19 mouse cellular contexts compared by ENCODE assay signal in the genomic region with DNA sequence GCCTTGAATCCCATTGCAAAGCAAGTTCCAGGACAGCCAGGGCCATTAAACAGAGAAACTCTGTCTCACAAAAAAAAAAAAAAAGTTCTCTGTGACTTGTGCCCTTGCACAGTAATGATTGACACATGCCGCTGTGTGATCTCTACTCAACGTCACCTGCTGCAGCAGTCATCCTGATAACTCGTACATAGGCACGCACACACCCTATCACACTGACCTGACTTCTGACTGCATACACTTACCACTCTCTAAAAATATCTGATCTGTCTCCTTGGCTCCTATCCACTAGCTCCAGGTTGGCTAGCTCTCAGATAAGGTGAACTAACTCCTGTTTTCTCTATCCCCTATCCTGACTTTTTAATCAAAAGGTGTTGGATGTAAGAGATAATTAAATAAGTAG. TPM values are rescaled to one million over a fixed set of nuclear protein-coding genes. Genes with fewer than 3 reads are reported as not detected.
DNase-seq lines count a peak whose midpoint lies in the region; ATAC-seq and TF ChIP-seq lines count a peak whose summit lies in the region.
"Had no signal": no experiment of that assay in that cellular context is flagged by ENCODE, and none has a peak within 500 bp of the region (broad histone marks: within the 10 kb centered on the region; RNA-seq: fewer than 3 reads in every experiment).

No protein-coding gene starts in this region.

- ATAC-seq in heart, embryonic 14.5 days (ENCODE audit: insufficient number of reproducible peaks, insufficient read depth, low FRiP score, low read depth) = peak; percentile 71; the same call in 1 of the 2 replicates
- peak; percentile 91 for ATAC-seq in liver, embryonic 12.5 days
- ATAC-seq in midbrain, embryonic 11.5 days (ENCODE audit: low FRiP score) = no peak
- ATAC-seq: CD4-positive, CD25-positive, alpha-beta regulatory T cell, adult 4 months; forebrain, embryonic 16.5 days had no signal

- H3K27ac ChIP-seq in heart, embryonic 14.5 days (replicated peaks in 1 of 2; ENCODE audit: control insufficient read depth in 1 of 2, insufficient read depth in 1 of 2, low read depth in 2 of 2, low read length in 2 of 2) = peak overlapping the region; percentile 90 to 92
- peak overlapping the region; percentile 64 for H3K27ac ChIP-seq in liver, embryonic 12.5 days
- no peak overlapping the region for H3K27ac ChIP-seq in midbrain, embryonic 11.5 days (ENCODE audit: low read depth, low read length)
- H3K27ac ChIP-seq: embryonic facial prominence, embryonic 13.5 days; limb, embryonic 12.5 days; neural tube, embryonic 13.5 days had no signal

- no peak overlapping the region for H3ac ChIP-seq in myocyte (ENCODE audit: control insufficient read depth, insufficient read length)

- H3K79me2 ChIP-seq in myocyte (ENCODE audit: control insufficient read depth, insufficient read depth) = no peaks in the 10 kb centered on the region

- peak; percentile 60 for DNase-seq in gastrocnemius, adult 18-20 months (ENCODE audit: low spot score)
- no peak for DNase-seq in gastrocnemius, postnatal 4 days (ENCODE audit: low spot score in 2 of 2)
- no peak for DNase-seq in heart, postnatal 14 days
- DNase-seq in neural tube, embryonic 10.5 days (ENCODE audit: extremely low spot score, low spot score) = no peak
- DNase-seq in midbrain, embryonic 11.5 days (ENCODE audit: low spot score, missing footprints) = no peak
- DNase-seq: cerebellum, adult 9-11 months; gastrocnemius, postnatal 10 days; right cerebral cortex, postnatal 25 days; thymus, postnatal 4 days had no signal

- 14% methylated on average over 4 of the region's 4 CpGs for WGBS in heart, embryonic 14.5 days
- 19% methylated on average over 4 of the region's 4 CpGs for WGBS in liver, embryonic 12.5 days (ENCODE audit: insufficient replicate concordance)
- 93% methylated on average over 4 of the region's 4 CpGs for WGBS in midbrain, embryonic 11.5 days

- intact Hi-C loops in heart, postnatal 14 days (cut with DNase I) = no loop called here

- H3K9me3 ChIP-seq in heart, embryonic 14.5 days (ENCODE audit: control insufficient read depth, low read length) = peaks cover 8% of the 10 kb centered on the region; the same call in 1 of the 2 replicates
- peaks cover 3% of the 10 kb centered on the region; the same call in 1 of the 2 replicates for H3K9me3 ChIP-seq in liver, embryonic 12.5 days (replicated peaks)
- no peaks in the 10 kb centered on the region for H3K9me3 ChIP-seq in midbrain, embryonic 11.5 days (ENCODE audit: control insufficient read depth, low read length)
- H3K9me3 ChIP-seq: embryonic facial prominence, embryonic 13.5 days had no signal

- no peak overlapping the region; the same call in 1 of the 2 replicates for H3K9ac ChIP-seq in heart, embryonic 14.5 days (ENCODE audit: low read length)
- no peak overlapping the region for H3K9ac ChIP-seq in liver, embryonic 12.5 days
- no peak overlapping the region for H3K9ac ChIP-seq in midbrain, embryonic 11.5 days (ENCODE audit: low read length)
- H3K9ac ChIP-seq: embryonic facial prominence, embryonic 13.5 days; limb, embryonic 12.5 days; neural tube, embryonic 13.5 days had no signal

- no peak for TF ChIP-seq POLR2A in myocyte (IDR thresholded peaks at IDR 0.05; ENCODE audit: insufficient read length, low read depth)

- H3K4me2 ChIP-seq in heart, embryonic 14.5 days (ENCODE audit: low read length) = no peak overlapping the region; the same call in 1 of the 2 replicates
- H3K4me2 ChIP-seq in liver, embryonic 12.5 days = 0 out of 2 replicates have a peak overlapping the region, but pooled peaks have one; percentile 14
- H3K4me2 ChIP-seq in myocyte (ENCODE audit: low read depth) = no peak overlapping the region
- no peak overlapping the region for H3K4me2 ChIP-seq in midbrain, embryonic 11.5 days
- H3K4me2 ChIP-seq: embryonic facial prominence, embryonic 13.5 days; limb, embryonic 12.5 days; neural tube, embryonic 13.5 days had no signal

- H3K4me1 ChIP-seq in heart, embryonic 14.5 days (ENCODE audit: control insufficient read depth in 2 of 2, insufficient read depth in 2 of 2, low read length in 2 of 2) = peaks cover 20 to 34% of the 10 kb centered on the region in 2 experiments
- H3K4me1 ChIP-seq in liver, embryonic 12.5 days = peaks cover 23% of the 10 kb centered on the region
- H3K4me1 ChIP-seq in midbrain, embryonic 11.5 days (ENCODE audit: control insufficient read depth, insufficient read depth, low read length) = no peaks in the 10 kb centered on the region
- H3K4me1 ChIP-seq: limb, embryonic 12.5 days; megakaryocyte, embryonic 14.5 days; neural tube, embryonic 13.5 days had no signal

- H3K4me3 ChIP-seq in heart, embryonic 14.5 days (ENCODE audit: control insufficient read depth in 1 of 2, insufficient read depth in 1 of 2, low read depth in 1 of 2, low read length in 2 of 2) = no peak overlapping the region
- H3K4me3 ChIP-seq in liver, embryonic 12.5 days = no peak overlapping the region
- no peak overlapping the region for H3K4me3 ChIP-seq in myocyte
- H3K4me3 ChIP-seq in midbrain, embryonic 11.5 days (ENCODE audit: low read depth, low read length) = no peak overlapping the region
- H3K4me3 ChIP-seq: embryonic facial prominence, embryonic 13.5 days; limb, embryonic 12.5 days; megakaryocyte, embryonic 14.5 days; neural tube, embryonic 13.5 days had no signal

- no peaks in the 10 kb centered on the region for H3K27me3 ChIP-seq in heart, embryonic 14.5 days (ENCODE audit: control insufficient read depth, insufficient read depth, low read length)
- peaks cover under 1% of the 10 kb centered on the region; the same call in 1 of the 2 replicates for H3K27me3 ChIP-seq in liver, embryonic 12.5 days (replicated peaks)
- no peaks in the 10 kb centered on the region for H3K27me3 ChIP-seq in myocyte (ENCODE audit: control insufficient read depth, insufficient read depth, insufficient read length)
- no peaks in the 10 kb centered on the region for H3K27me3 ChIP-seq in midbrain, embryonic 11.5 days (ENCODE audit: control insufficient read depth, insufficient read depth, low read length)
- H3K27me3 ChIP-seq: embryonic facial prominence, embryonic 13.5 days; limb, embryonic 12.5 days had no signal

- no peaks in the 10 kb centered on the region for H3K36me3 ChIP-seq in heart, embryonic 14.5 days (ENCODE audit: control insufficient read depth, insufficient read depth, low read length)
- H3K36me3 ChIP-seq in liver, embryonic 12.5 days = no peaks in the 10 kb centered on the region
- H3K36me3 ChIP-seq in myocyte (ENCODE audit: control insufficient read depth, insufficient read depth) = no peaks in the 10 kb centered on the region
- H3K36me3 ChIP-seq in midbrain, embryonic 11.5 days (ENCODE audit: control insufficient read depth, insufficient read depth, low read length) = no peaks in the 10 kb centered on the region
- H3K36me3 ChIP-seq: embryonic facial prominence, embryonic 13.5 days; G1E; limb, embryonic 12.5 days; neural tube, embryonic 13.5 days had no signal

TF ChIP-seq in myocyte, 11 proteins besides CTCF, POLR2A, EP300 and RAD21:
- TF ChIP-seq CEBPB (IDR thresholded peaks at IDR 0.05; ENCODE audit: insufficient read depth, poor library complexity, severe bottlenecking) (no peak), MYOD1 (IDR thresholded peaks at IDR 0.05; ENCODE audit: control insufficient read depth in 1 of 3, insufficient read length in 2 of 3, low read depth in 2 of 3) (peak; percentile 27 to 86 (median 33))

RNA-seq across cellular contexts. Expression of a gene that starts 27.9 kb away (rescaled TPM):
- total RNA-seq in gastrocnemius, adult 18-20 months (2021) = 100 to 1,000 TPM in 1 of 2 experiments, 10 to 100 TPM in 1; 84.5 to 110 TPM
- 100 to 1,000 TPM; 194 to 205 TPM for total RNA-seq in gastrocnemius, postnatal 4 days (2021)
- 60.4 and 64.4 TPM in 2 replicates for polyA plus RNA-seq in heart, embryonic 14.5 days (2014; fragmentation: Nextera tagmentation; extraction: Ambion mirVana)
- total RNA-seq in heart, postnatal 14 days (2021) = 100 to 1,000 TPM; 104 to 122 TPM
- 22.2 and 24.0 TPM in 2 replicates for polyA plus RNA-seq in liver, embryonic 12.5 days (2016; fragmentation: Nextera tagmentation; extraction: Ambion mirVana)
- 65.0 TPM for polyA plus RNA-seq in myocyte (2012; fragmentation: generic; extraction: Trizol)
- polyA plus RNA-seq in midbrain, embryonic 11.5 days (2014; fragmentation: Nextera tagmentation; extraction: Ambion mirVana) = 40.6 and 42.8 TPM in 2 replicates

RNA-seq across cellular contexts. Expression of a gene that starts 49.4 kb away (rescaled TPM):
- total RNA-seq in gastrocnemius, adult 18-20 months (2021) = 1 to 10 TPM; 1.5 to 1.6 TPM
- total RNA-seq in gastrocnemius, postnatal 4 days (2021) = 1 to 10 TPM; 4.3 to 5.4 TPM
- polyA plus RNA-seq in heart, embryonic 14.5 days (2014; fragmentation: Nextera tagmentation; extraction: Ambion mirVana) = 9.4 and 10.0 TPM in 2 replicates
- total RNA-seq in heart, postnatal 14 days (2021) = 1 to 10 TPM; 3.8 to 3.9 TPM
- 13.9 and 14.4 TPM in 2 replicates for polyA plus RNA-seq in liver, embryonic 12.5 days (2016; fragmentation: Nextera tagmentation; extraction: Ambion mirVana)
- 6.3 TPM for polyA plus RNA-seq in myocyte (2012; fragmentation: generic; extraction: Trizol)
- 15.9 and 17.8 TPM in 2 replicates for polyA plus RNA-seq in midbrain, embryonic 11.5 days (2014; fragmentation: Nextera tagmentation; extraction: Ambion mirVana)

RNA-seq across cellular contexts. Expression of a gene that starts 49.9 kb away (rescaled TPM):
- total RNA-seq in gastrocnemius, adult 18-20 months (2021) = 1 to 10 TPM; 2.9 to 3.6 TPM
- total RNA-seq in gastrocnemius, postnatal 4 days (2021) = under 1 TPM; 0.42 to 0.52 TPM
- polyA plus RNA-seq in heart, embryonic 14.5 days (2014; fragmentation: Nextera tagmentation; extraction: Ambion mirVana) = 0.19 and 0.39 TPM in 2 replicates
- under 1 TPM; 0.19 to 0.56 TPM for total RNA-seq in heart, postnatal 14 days (2021)
- 0.18 and 0.19 TPM in 2 replicates for polyA plus RNA-seq in liver, embryonic 12.5 days (2016; fragmentation: Nextera tagmentation; extraction: Ambion mirVana)
- polyA plus RNA-seq in myocyte (2012; fragmentation: generic; extraction: Trizol) = 33.3 TPM
- 1.1 and 1.6 TPM in 2 replicates for polyA plus RNA-seq in midbrain, embryonic 11.5 days (2014; fragmentation: Nextera tagmentation; extraction: Ambion mirVana)
- polyA plus RNA-seq: G1E had no signal

Comparison
In these comparisons a context has a peak if more than half of its experiments do, and no peak if none do; other contexts are left out.
1. RNA of a gene that starts 49.9 kb away (polyA plus RNA-seq): 33.3 TPM in myocyte (single experiment); 1.1 to 1.6 TPM in midbrain, embryonic 11.5 days, 0.19 to 0.39 TPM in heart, embryonic 14.5 days and 0.18 to 0.19 TPM in liver, embryonic 12.5 days; every median in the first group is over 10 times any median in the second.